Comparison of ENCODE assay signal across 9 mouse cellular contexts in genomic region chr7:35740489-35741230, GRCm38 (mm10). TPM values are rescaled to one million over a fixed set of nuclear protein-coding genes. Genes with fewer than 3 reads are reported as not detected.
DNase-seq lines count a peak whose midpoint lies in the region; ATAC-seq and TF ChIP-seq lines count a peak whose summit lies in the region.
"Had no signal": no experiment of that assay in that cellular context is flagged by ENCODE, and none has a peak within 500 bp of the region (broad histone marks: within the 10 kb centered on the region; RNA-seq: fewer than 3 reads in every experiment).

No protein-coding gene starts in this region.

- no peak overlapping the region for H3K4me3 ChIP-seq in cerebellum, adult 2 months (replicated peaks; ENCODE audit: insufficient read depth, low read depth, low read length)
- no peak overlapping the region for H3K4me3 ChIP-seq in liver, embryonic 11.5 days (ENCODE audit: low read depth, low read length)
- no peak overlapping the region for H3K4me3 ChIP-seq in liver, embryonic 13.5 days (replicated peaks)
- H3K4me3 ChIP-seq in spleen, adult 2 months (ENCODE audit: extremely low read depth, insufficient read depth, insufficient read length) = no peak overlapping the region
- H3K4me3 ChIP-seq: lung, embryonic 15.5 days had no signal

- intact Hi-C loops in gastrocnemius, postnatal 14 days (cut with DNase I; ENCODE audit: low total_unique reads) = loop anchor here (1.0 kb wide), 1 partner anchor 55 kb away; no protein-coding TSS in a partner anchor

- 35% methylated on average over 5 of the region's 5 CpGs for WGBS in cerebellum, adult 2 months
- WGBS in liver, embryonic 11.5 days = 77% methylated on average over 5 of the region's 5 CpGs
- WGBS in liver, embryonic 13.5 days (ENCODE audit: insufficient replicate concordance) = 72% methylated on average over 5 of the region's 5 CpGs
- WGBS in spleen, adult 2 months = 92% methylated on average over 5 of the region's 5 CpGs

- ATAC-seq in liver, embryonic 11.5 days (replicated peaks; ENCODE audit: low FRiP score) = no peak
- no peak for ATAC-seq in liver, embryonic 13.5 days (ENCODE audit: low read depth)

- 0 out of 2 replicates have a peak, but pooled peaks cover 4% of the 10 kb centered on the region for H3K36me3 ChIP-seq in liver, embryonic 11.5 days (ENCODE audit: control insufficient read depth, insufficient read depth, low read length)
- peaks cover 9% of the 10 kb centered on the region for H3K36me3 ChIP-seq in liver, embryonic 13.5 days
- 0 out of 2 replicates have a peak, but pooled peaks cover 1% of the 10 kb centered on the region for H3K36me3 ChIP-seq in spleen, adult 2 months (ENCODE audit: control insufficient read depth, insufficient read depth, low read length)

- no peak overlapping the region for H3K27ac ChIP-seq in cerebellum, adult 2 months (ENCODE audit: insufficient read depth, low read length)
- no peak overlapping the region for H3K27ac ChIP-seq in liver, embryonic 11.5 days (ENCODE audit: low read depth, low read length)
- no peak overlapping the region for H3K27ac ChIP-seq in liver, embryonic 13.5 days
- no peak overlapping the region for H3K27ac ChIP-seq in spleen, adult 2 months (ENCODE audit: insufficient read depth, low read length)
- H3K27ac ChIP-seq: lung, embryonic 15.5 days had no signal

- DNase-seq in cerebellum, adult 2 months = peak in 1 of 2 experiments; percentile 20
- DNase-seq in cerebellum, adult 18-20 months = no peak
- DNase-seq in liver = peak; percentile 61
- no peak for DNase-seq in liver, embryonic 11.5 days (ENCODE audit: low spot score)
- peak; percentile 73 for DNase-seq in adrenal gland, adult 2 months
- peak; percentile 47 for DNase-seq in gastrocnemius, postnatal 14 days
- peak; percentile 44 for DNase-seq in liver, embryonic 13.5 days
- peak in 1 of 2 experiments; percentile 20 for DNase-seq in spleen, adult 2 months (ENCODE audit: low read depth in 1 of 2, low spot score in 2 of 2)

- no peaks in the 10 kb centered on the region for H3K27me3 ChIP-seq in cerebellum, adult 2 months (ENCODE audit: control insufficient read depth, insufficient read depth, low read length)
- no peaks in the 10 kb centered on the region for H3K27me3 ChIP-seq in liver, embryonic 11.5 days (replicated peaks; ENCODE audit: control insufficient read depth, insufficient read depth, low read length)
- H3K27me3 ChIP-seq in liver, embryonic 13.5 days = no peaks in the 10 kb centered on the region
- H3K27me3 ChIP-seq in spleen, adult 2 months (ENCODE audit: control insufficient read depth, insufficient read depth, low read length) = no peaks in the 10 kb centered on the region
- H3K27me3 ChIP-seq: lung, embryonic 15.5 days had no signal

- no peak overlapping the region for H3K9ac ChIP-seq in liver, embryonic 11.5 days (ENCODE audit: low read depth, low read length)
- no peak overlapping the region for H3K9ac ChIP-seq in liver, embryonic 13.5 days
- H3K9ac ChIP-seq: lung, embryonic 15.5 days had no signal

- no peak overlapping the region for H3K4me2 ChIP-seq in liver, embryonic 11.5 days
- H3K4me2 ChIP-seq in liver, embryonic 13.5 days = no peak overlapping the region
- H3K4me2 ChIP-seq: lung, embryonic 15.5 days had no signal

- TF ChIP-seq CTCF in cerebellum, adult 2 months (IDR thresholded peaks at IDR 0.05; ENCODE audit: borderline replicate concordance, insufficient read depth, low read depth, low read length) = peak; percentile 24; the same call in 1 of the 2 replicates
- TF ChIP-seq CTCF in spleen, adult 2 months (IDR thresholded peaks at IDR 0.05; ENCODE audit: extremely low read depth, insufficient read depth, insufficient read length, insufficient replicate concordance) = peak; percentile 23; the same call in 1 of the 2 replicates

- H3K9me3 ChIP-seq in liver, embryonic 11.5 days (ENCODE audit: control insufficient read depth, low read length) = no peaks in the 10 kb centered on the region; the same call in 1 of the 2 replicates
- no peaks in the 10 kb centered on the region for H3K9me3 ChIP-seq in liver, embryonic 13.5 days (replicated peaks)
- H3K9me3 ChIP-seq: lung, embryonic 15.5 days had no signal

- TF ChIP-seq POLR2A in cerebellum, adult 2 months (IDR thresholded peaks at IDR 0.05; ENCODE audit: borderline replicate concordance, insufficient read depth, low read length) = no peak
- TF ChIP-seq POLR2A in spleen, adult 2 months (IDR thresholded peaks at IDR 0.05; ENCODE audit: low read depth, low read length) = no peak

- H3K4me1 ChIP-seq in cerebellum, adult 2 months (ENCODE audit: control insufficient read depth, insufficient read depth, low read length) = no peaks in the 10 kb centered on the region
- no peaks in the 10 kb centered on the region for H3K4me1 ChIP-seq in liver, embryonic 11.5 days (replicated peaks; ENCODE audit: control insufficient read depth, insufficient read depth, low read length)
- H3K4me1 ChIP-seq in liver, embryonic 13.5 days (replicated peaks) = peaks cover 8% of the 10 kb centered on the region
- H3K4me1 ChIP-seq in spleen, adult 2 months (ENCODE audit: control insufficient read depth, insufficient read depth, insufficient read length) = no peaks in the 10 kb centered on the region

RNA-seq across cellular contexts. Expression of gene Dpy19l3, which starts 13.6 kb away (rescaled TPM):
- 25.5 TPM in 2 replicates for polyA plus RNA-seq in cerebellum, adult 2 months (2012; rRNA removed)
- 17.1 and 22.9 TPM in 2 replicates for polyA plus RNA-seq in liver, embryonic 11.5 days (2014; fragmentation: Nextera tagmentation; extraction: Ambion mirVana)
- total RNA-seq in adrenal gland, adult 2 months (2021) = 10 to 100 TPM; 52.1 to 71.8 TPM
- polyA plus RNA-seq in adrenal gland, adult 2 months (2012; rRNA removed) = 8.4 and 9.5 TPM in 2 replicates
- total RNA-seq in gastrocnemius, postnatal 14 days (2021) = 1 to 10 TPM; 7.1 to 9.0 TPM
- polyA plus RNA-seq in liver, embryonic 13.5 days (2015; fragmentation: Nextera tagmentation; extraction: Ambion mirVana) = 6.6 and 10.2 TPM in 2 replicates
- polyA plus RNA-seq in spleen, adult 2 months (2012; rRNA removed) = 7.3 and 8.9 TPM in 2 replicates

Comparison
In these comparisons a context has a peak if more than half of its experiments do, and no peak if none do; other contexts are left out.
1. DNase-seq: peak in liver (single experiment), adrenal gland, adult 2 months (single experiment), gastrocnemius, postnatal 14 days (single experiment) and liver, embryonic 13.5 days (single experiment); none in cerebellum, adult 18-20 months (0 of 2) and liver, embryonic 11.5 days (single experiment).